Mouse (Mus musculus) mesoderm, embryonic 11.5 days (tissue): ENCODE measurements around the gene Wdr59.

Source experiments
- DNase-seq: peaks from one replicate; pipeline ENCODE4 v3.0.0-alpha.2; 2012; ENCODE audit warnings: low read depth, low spot score

Gene Wdr59

GRCm38 (mm10) chr8:111493176-111493575, 28.7 kb downstream of the Wdr59 start:
- no peak for DNase-seq

GRCm38 (mm10) chr8:111492508-111492907, 29.4 kb downstream of the Wdr59 start:
- no peak for DNase-seq

- DNase-seq: no peak
Observed at GRCm38 (mm10) chr8:111491191-111491590, 30.7 kb downstream of the Wdr59 start.

- DNase-seq: no peak
Observed at GRCm38 (mm10) chr8:111490034-111490591, 31.8 kb downstream of the Wdr59 start.

- no peak for DNase-seq
Observed at GRCm38 (mm10) chr8:111480691-111481090, 41.2 kb downstream of the Wdr59 start.

GRCm38 (mm10) chr8:111477761-111478465, 44.0 kb downstream of the Wdr59 start:
- DNase-seq: no peak

GRCm38 (mm10) chr8:111471526-111472081, 50.3 kb downstream of the Wdr59 start:
- no peak for DNase-seq

- DNase-seq: no peak
Observed at GRCm38 (mm10) chr8:111469013-111469412, 52.9 kb downstream of the Wdr59 start.

- no peak for DNase-seq
Observed at GRCm38 (mm10) chr8:111465341-111465740, 56.6 kb downstream of the Wdr59 start.

GRCm38 (mm10) chr8:111464526-111464925, 57.4 kb downstream of the Wdr59 start:
- no peak for DNase-seq

GRCm38 (mm10) chr8:111449671-111450070, 72.2 kb downstream of the Wdr59 start:
- DNase-seq: no peak

GRCm38 (mm10) chr8:111445960-111446660, 75.8 kb downstream of the Wdr59 start:
- no peak for DNase-seq

GRCm38 (mm10) chr8:111445558-111445957, 76.3 kb downstream of the Wdr59 start:
- DNase-seq: no peak

GRCm38 (mm10) chr8:111444245-111444644, 77.6 kb downstream of the Wdr59 start:
- DNase-seq: no peak

- DNase-seq: peak; percentile 75
Observed at GRCm38 (mm10) chr8:111439189-111439588, 82.7 kb downstream of the Wdr59 start.

GRCm38 (mm10) chr8:111435071-111435828, 86.6 kb downstream of the Wdr59 start:
- DNase-seq: peak; percentile 17

GRCm38 (mm10) chr8:111424646-111425045, 97.2 kb downstream of the Wdr59 start:
- DNase-seq: no peak

GRCm38 (mm10) chr8:111424181-111424580, 97.7 kb downstream of the Wdr59 start:
- DNase-seq: no peak

- no peak for DNase-seq
Observed at GRCm38 (mm10) chr8:111422614-111423013, 99.3 kb downstream of the Wdr59 start.

GRCm38 (mm10) chr8:111419171-111419570, 102.7 kb downstream of the Wdr59 start:
- no peak for DNase-seq

GRCm38 (mm10) chr8:111418601-111419000, 103.3 kb downstream of the Wdr59 start:
- peak; percentile 23 for DNase-seq

GRCm38 (mm10) chr8:111417222-111417621, 104.7 kb downstream of the Wdr59 start:
- DNase-seq: no peak
